Mouse (Mus musculus) right cerebral cortex, postnatal 36 days (tissue): ENCODE measurements around the gene Sardh.
A peak's percentile ranks its signal among the peaks of the same experiment; 100 is the strongest.

Experiments used
- DNase-seq, 2 experiments: peaks; one replicate each; pipeline ENCODE4 v3.0.0; 2022; ENCODE audit warnings: low spot score in 2 of 2, mixed read lengths in 1 of 2

Gene Sardh

GRCm38 (mm10) chr2:27166999-27167398, 81.1 kb downstream of the Sardh start:
- no peak for DNase-seq

GRCm38 (mm10) chr2:27166074-27166473, 82.1 kb downstream of the Sardh start:
- no peak for DNase-seq

GRCm38 (mm10) chr2:27164796-27165590, 83.1 kb downstream of the Sardh start, which contains the start of gene Dbh:
Gene Dbh (plus strand): TSS chr2:27165233.
- DNase-seq = peak; percentile 63 to 66

- DNase-seq = peak in 1 of 2 experiments; percentile 50
Measured at GRCm38 (mm10) chr2:27163851-27164250, 84.3 kb downstream of the Sardh start.

DNA sequence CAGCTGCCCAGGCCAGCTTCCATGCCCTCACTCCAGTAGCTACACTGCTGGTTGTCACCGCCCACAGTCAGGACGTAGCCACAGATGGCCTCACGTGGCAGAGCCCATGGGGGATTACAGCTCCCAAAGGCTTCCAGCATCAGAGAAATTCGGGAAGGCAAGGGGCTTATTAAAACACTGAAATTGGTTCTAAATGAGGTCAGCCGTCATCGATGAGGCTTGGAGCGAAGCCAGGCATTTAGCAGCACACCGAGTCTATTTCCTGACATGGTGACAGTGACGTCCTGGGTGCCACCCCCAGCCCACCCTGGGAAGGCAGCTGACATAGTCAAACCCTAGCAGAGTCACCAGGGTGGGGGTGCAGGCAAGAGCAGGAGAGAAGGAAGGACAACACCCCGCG, 85.5 kb downstream of the Sardh start:
- DNase-seq = no peak

GRCm38 (mm10) chr2:27161526-27161925, 86.6 kb downstream of the Sardh start:
- no peak for DNase-seq

DNA sequence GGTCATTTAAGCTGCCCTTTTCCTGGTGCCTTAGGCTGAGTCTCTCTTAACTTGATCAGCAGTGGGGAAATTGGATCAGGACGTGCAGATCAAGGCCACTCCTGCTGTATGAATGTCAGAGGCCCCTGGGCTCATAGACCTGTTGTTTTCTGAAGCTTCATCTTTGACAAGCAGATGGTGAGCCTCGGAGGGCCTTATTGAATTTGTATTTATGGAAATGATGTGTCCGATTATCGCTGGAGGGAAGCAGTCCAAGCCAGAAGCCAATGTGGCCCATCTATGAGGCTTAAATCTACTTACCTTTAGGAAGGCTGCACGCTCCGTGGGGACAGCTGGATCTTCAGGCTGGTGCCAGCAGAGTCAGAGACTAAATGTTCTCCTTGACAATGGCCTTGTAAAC, 91.5 kb downstream of the Sardh start:
- DNase-seq = no peak

GRCm38 (mm10) chr2:27154466-27155185, 93.5 kb downstream of the Sardh start:
- no peak for DNase-seq

- no peak for DNase-seq
Measured at GRCm38 (mm10) chr2:27149457-27149856, 98.7 kb downstream of the Sardh start.

DNA sequence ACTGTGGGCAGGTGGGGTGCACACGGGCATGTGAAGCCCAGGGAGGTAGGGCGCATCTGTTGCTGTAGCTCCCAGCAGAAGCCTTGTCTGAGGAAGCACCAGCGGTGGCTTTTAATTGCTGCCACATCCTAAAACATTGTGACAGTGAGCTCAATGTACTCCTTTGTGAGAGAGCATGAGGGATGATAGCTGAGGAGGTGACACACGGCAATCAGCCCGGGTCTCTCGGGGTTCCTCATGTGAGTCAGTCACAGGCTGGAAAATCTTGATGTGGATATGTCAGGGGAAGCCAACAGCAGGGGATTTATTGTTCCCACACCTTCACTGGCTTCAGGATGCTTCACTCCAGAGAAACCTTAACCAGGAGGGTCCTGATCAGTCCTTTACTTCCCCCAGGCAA, 101.3 kb downstream of the Sardh start:
- no peak for DNase-seq

- peak in 1 of 2 experiments; percentile 50 for DNase-seq
Measured at GRCm38 (mm10) chr2:27144957-27145356, 103.2 kb downstream of the Sardh start.

GRCm38 (mm10) chr2:27141950-27142693, 106.0 kb downstream of the Sardh start, which contains the start of gene Fam163b:
Gene Fam163b (minus strand): TSS chr2:27142491.
- peak in 1 of 2 experiments; percentile 36 for DNase-seq
